Mouse (Mus musculus) layer of hippocampus, postnatal 36 days (tissue): Measurements from ENCODE around the gene Srebf2. TPM values are rescaled to one million over a fixed set of nuclear protein-coding genes. Genes with fewer than 3 reads are reported as not detected.
A peak's percentile ranks its signal among the peaks of the same experiment; 100 is the strongest.

Experiments
- DNase-seq, 2 experiments: peaks; one replicate each; pipeline ENCODE4 v3.0.0; 2022
- total RNA-seq, 2 experiments: library from RNA; stranded (reverse); gene quantifications; 2 replicates each; pipeline ENCODE4 v1.2.3; 2021

Gene Srebf2
- total RNA-seq, 2 experiments from 2014 or later, result 156 to 167 TPM

- DNase-seq, result no peak
Measured at GRCm38 (mm10) chr15:82182311-82182710, 35.3 kb downstream of the Srebf2 start.

GRCm38 (mm10) chr15:82183596-82183995 is 36.6 kb downstream of the Srebf2 start:
- no peak for DNase-seq

- no peak for DNase-seq
Measured at GRCm38 (mm10) chr15:82184183-82184582, 37.2 kb downstream of the Srebf2 start.

- DNase-seq, result no peak
Measured at GRCm38 (mm10) chr15:82184656-82185055, 37.7 kb downstream of the Srebf2 start.

GRCm38 (mm10) chr15:82185062-82185783 is 38.2 kb downstream of the Srebf2 start:
- DNase-seq, result no peak

GRCm38 (mm10) chr15:82186131-82186530 is 39.1 kb downstream of the Srebf2 start:
- no peak for DNase-seq

- DNase-seq, result no peak
Measured at GRCm38 (mm10) chr15:82186931-82187330, 40.0 kb downstream of the Srebf2 start.

GRCm38 (mm10) chr15:82187401-82187800 is 40.4 kb downstream of the Srebf2 start:
- no peak for DNase-seq

- DNase-seq, result no peak
Measured at GRCm38 (mm10) chr15:82187924-82188323, 40.9 kb downstream of the Srebf2 start.

GRCm38 (mm10) chr15:82188481-82189240 is 41.7 kb downstream of the Srebf2 start:
- DNase-seq, result no peak

- DNase-seq, result no peak
Measured at GRCm38 (mm10) chr15:82192617-82193016, 45.6 kb downstream of the Srebf2 start.

GRCm38 (mm10) chr15:82196300-82196699 is 49.3 kb downstream of the Srebf2 start:
- DNase-seq, result no peak

GRCm38 (mm10) chr15:82197246-82197750 is 50.3 kb downstream of the Srebf2 start:
- no peak for DNase-seq

GRCm38 (mm10) chr15:82197937-82198336 is 51.0 kb downstream of the Srebf2 start:
- DNase-seq, result no peak

- DNase-seq, result no peak
Measured at GRCm38 (mm10) chr15:82198342-82198741, 51.4 kb downstream of the Srebf2 start.

- DNase-seq, result no peak
Measured at GRCm38 (mm10) chr15:82199546-82199945, 52.6 kb downstream of the Srebf2 start.

- DNase-seq, result no peak
Measured at GRCm38 (mm10) chr15:82202086-82202485, 55.1 kb downstream of the Srebf2 start.

GRCm38 (mm10) chr15:82203090-82203489 is 56.1 kb downstream of the Srebf2 start:
- no peak for DNase-seq

- DNase-seq, result no peak
Measured at GRCm38 (mm10) chr15:82203611-82204351, 56.8 kb downstream of the Srebf2 start.

- DNase-seq, result no peak
Measured at GRCm38 (mm10) chr15:82204680-82205371, 57.8 kb downstream of the Srebf2 start.

GRCm38 (mm10) chr15:82206365-82207104 is 59.6 kb downstream of the Srebf2 start:
- DNase-seq, result peak; percentile 55 to 56

- DNase-seq, result no peak
Measured at GRCm38 (mm10) chr15:82207105-82207459, 60.1 kb downstream of the Srebf2 start.
